Mouse (Mus musculus): Measurements from ENCODE around the gene Plau.
A peak's percentile ranks its signal among the peaks of the same experiment; 100 is the strongest.

Plau gene

GRCm38 (mm10) chr14:20844671-20845576, 8.5 kb downstream of the Plau start:
- no peak for DNase-seq (ENCODE audit: low read depth, low spot score)

GRCm38 (mm10) chr14:20845577-20846088, 9.2 kb downstream of the Plau start:
- DNase-seq (ENCODE audit: low read depth, low spot score) = no peak

- DNase-seq (ENCODE audit: low read depth, low spot score) = no peak
These were observed 9.8 kb downstream of the Plau start for GRCm38 (mm10) chr14:20846214-20846613.

- no peak for DNase-seq (ENCODE audit: low read depth, low spot score)
These were observed 11.2 kb downstream of the Plau start for GRCm38 (mm10) chr14:20847637-20848129.

GRCm38 (mm10) chr14:20849753-20850152, 13.3 kb downstream of the Plau start:
- no peak for DNase-seq (ENCODE audit: low read depth, low spot score)

GRCm38 (mm10) chr14:20850498-20850897, 14.0 kb downstream of the Plau start:
- no peak for DNase-seq (ENCODE audit: low read depth, low spot score)

GRCm38 (mm10) chr14:20851776-20852175, 15.3 kb downstream of the Plau start:
- no peak for DNase-seq (ENCODE audit: low read depth, low spot score)

GRCm38 (mm10) chr14:20861152-20861551, 24.7 kb downstream of the Plau start:
- no peak for DNase-seq (ENCODE audit: low read depth, low spot score)

- no peak for DNase-seq (ENCODE audit: low read depth, low spot score)
These were observed 25.1 kb downstream of the Plau start for GRCm38 (mm10) chr14:20861559-20861958.

- no peak for DNase-seq (ENCODE audit: low read depth, low spot score)
These were observed 27.0 kb downstream of the Plau start for GRCm38 (mm10) chr14:20863306-20864065.

GRCm38 (mm10) chr14:20864192-20864591, 27.7 kb downstream of the Plau start:
- DNase-seq (ENCODE audit: low read depth, low spot score) = no peak

GRCm38 (mm10) chr14:20865604-20866003, 29.1 kb downstream of the Plau start:
- DNase-seq (ENCODE audit: low read depth, low spot score) = no peak

GRCm38 (mm10) chr14:20866365-20866764, 29.9 kb downstream of the Plau start:
- DNase-seq (ENCODE audit: low read depth, low spot score) = no peak

GRCm38 (mm10) chr14:20870110-20870509, 33.6 kb downstream of the Plau start:
- DNase-seq (ENCODE audit: low read depth, low spot score) = no peak

- DNase-seq (ENCODE audit: low read depth, low spot score) = no peak
These were observed 35.0 kb downstream of the Plau start for GRCm38 (mm10) chr14:20871495-20871894.

- DNase-seq (ENCODE audit: low read depth, low spot score) = peak; percentile 51
These were observed 36.8 kb downstream of the Plau start for GRCm38 (mm10) chr14:20873307-20873706.

- DNase-seq (ENCODE audit: low read depth, low spot score) = no peak
These were observed 37.5 kb downstream of the Plau start for GRCm38 (mm10) chr14:20873931-20874330.

GRCm38 (mm10) chr14:20884691-20885090, 48.2 kb downstream of the Plau start:
- no peak for DNase-seq (ENCODE audit: low read depth, low spot score)

GRCm38 (mm10) chr14:20885091-20885888, 48.8 kb downstream of the Plau start:
- DNase-seq (ENCODE audit: low read depth, low spot score) = no peak

GRCm38 (mm10) chr14:20886266-20886665, 49.8 kb downstream of the Plau start:
- DNase-seq (ENCODE audit: low read depth, low spot score) = no peak

GRCm38 (mm10) chr14:20887541-20888085, 51.2 kb downstream of the Plau start:
- no peak for DNase-seq (ENCODE audit: low read depth, low spot score)
